Comparison of ENCODE assay signal across 8 mouse cellular contexts in genomic region chr5:35131773-35132172, GRCm38 (mm10). TPM values are rescaled to one million over a fixed set of nuclear protein-coding genes. Genes with fewer than 3 reads are reported as not detected.
A peak's percentile ranks its signal among the peaks of the same experiment; 100 is the strongest.
DNase-seq lines count a peak whose midpoint lies in the region; ATAC-seq lines count a peak whose summit lies in the region.

No protein-coding gene starts in this region.

- no peak overlapping the region for H3K27ac ChIP-seq in midbrain, embryonic 12.5 days (replicated peaks)

- peak; percentile 87 for DNase-seq in ZHBTc4 (ENCODE audit: low read depth, low spot score)
- peak; percentile 95 to 97 for DNase-seq in cerebellum, postnatal 25 days
- DNase-seq in frontal cortex, postnatal 36 days (ENCODE audit: low spot score in 2 of 2), result peak; percentile 74 to 87
- peak; percentile 42 for DNase-seq in hindlimb bud, embryonic 11.5 days (ENCODE audit: extremely low spot score, low read depth, low spot score)
- DNase-seq in left cerebral cortex, postnatal 10 days (ENCODE audit: extremely low spot score in 1 of 2, low spot score in 2 of 2), result peak; percentile 83 to 90
- DNase-seq in right cerebral cortex, postnatal 4 days, result peak; percentile 89
- DNase-seq in urinary bladder, postnatal 4 days (ENCODE audit: low spot score in 2 of 2), result peak; percentile 75 to 87

- intact Hi-C loops in left cerebral cortex, postnatal 10 days (cut with DNase I), result no loop called here

- no peak overlapping the region for H3K9ac ChIP-seq in midbrain, embryonic 12.5 days (replicated peaks)

- ATAC-seq in midbrain, embryonic 12.5 days (ENCODE audit: low FRiP score, low read depth), result peak; percentile 23; the same call in 1 of the 2 replicates

- no peak overlapping the region for H3K4me3 ChIP-seq in midbrain, embryonic 12.5 days

- H3K4me2 ChIP-seq in midbrain, embryonic 12.5 days (replicated peaks), result no peak overlapping the region

- H3K27me3 ChIP-seq in midbrain, embryonic 12.5 days, result no peaks in the 10 kb centered on the region

- WGBS in midbrain, embryonic 12.5 days, result 13% methylated on average over 7 of the region's 7 CpGs

- H3K4me1 ChIP-seq in midbrain, embryonic 12.5 days, result no peaks in the 10 kb centered on the region

- no peaks in the 10 kb centered on the region for H3K9me3 ChIP-seq in midbrain, embryonic 12.5 days

- H3K36me3 ChIP-seq in midbrain, embryonic 12.5 days, result no peaks in the 10 kb centered on the region

RNA-seq across cellular contexts. Expression of gene Lrpap1, which starts 26.2 kb away (rescaled TPM):
- total RNA-seq in left cerebral cortex, postnatal 10 days (2021), result 100 to 1,000 TPM; 110 to 113 TPM
- polyA plus RNA-seq in midbrain, embryonic 12.5 days (2016; fragmentation: Nextera tagmentation; extraction: Ambion mirVana), result 100 and 112 TPM in 2 replicates

Comparison
In these comparisons a context has a peak if more than half of its experiments do, and no peak if none do; other contexts are left out.
1. DNase-seq: peak in every context shown above with its lines; median percentile 96 in cerebellum, postnatal 25 days; 89 in right cerebral cortex, postnatal 4 days; 87 in ZHBTc4; 86 in left cerebral cortex, postnatal 10 days; 81 in urinary bladder, postnatal 4 days; 80 in frontal cortex, postnatal 36 days; 42 in hindlimb bud, embryonic 11.5 days.